Mouse (Mus musculus) pancreas, adult 10 weeks (tissue): ENCODE results near the gene Pygo1. TPM values are rescaled to one million over a fixed set of nuclear protein-coding genes. Genes with fewer than 3 reads are reported as not detected.

ENCODE experiments used
- polyA plus RNA-seq: library from polyadenylated mRNA; stranded (reverse); fragments of 350-450 nt; fragmentation: Illumina TruSeq; extraction: RNeasy Lipid Tissue Mini Kit (QIAGEN cat#74804); gene quantifications from one replicate; pipeline ENCODE4 v1.2.3, GENCODE M21; 2015; ENCODE audit warnings: low read depth, low replicate concordance; ENCODE audit not compliant: insufficient read depth

The Pygo1 gene
- polyA plus RNA-seq = 0.59 TPM

DNA sequence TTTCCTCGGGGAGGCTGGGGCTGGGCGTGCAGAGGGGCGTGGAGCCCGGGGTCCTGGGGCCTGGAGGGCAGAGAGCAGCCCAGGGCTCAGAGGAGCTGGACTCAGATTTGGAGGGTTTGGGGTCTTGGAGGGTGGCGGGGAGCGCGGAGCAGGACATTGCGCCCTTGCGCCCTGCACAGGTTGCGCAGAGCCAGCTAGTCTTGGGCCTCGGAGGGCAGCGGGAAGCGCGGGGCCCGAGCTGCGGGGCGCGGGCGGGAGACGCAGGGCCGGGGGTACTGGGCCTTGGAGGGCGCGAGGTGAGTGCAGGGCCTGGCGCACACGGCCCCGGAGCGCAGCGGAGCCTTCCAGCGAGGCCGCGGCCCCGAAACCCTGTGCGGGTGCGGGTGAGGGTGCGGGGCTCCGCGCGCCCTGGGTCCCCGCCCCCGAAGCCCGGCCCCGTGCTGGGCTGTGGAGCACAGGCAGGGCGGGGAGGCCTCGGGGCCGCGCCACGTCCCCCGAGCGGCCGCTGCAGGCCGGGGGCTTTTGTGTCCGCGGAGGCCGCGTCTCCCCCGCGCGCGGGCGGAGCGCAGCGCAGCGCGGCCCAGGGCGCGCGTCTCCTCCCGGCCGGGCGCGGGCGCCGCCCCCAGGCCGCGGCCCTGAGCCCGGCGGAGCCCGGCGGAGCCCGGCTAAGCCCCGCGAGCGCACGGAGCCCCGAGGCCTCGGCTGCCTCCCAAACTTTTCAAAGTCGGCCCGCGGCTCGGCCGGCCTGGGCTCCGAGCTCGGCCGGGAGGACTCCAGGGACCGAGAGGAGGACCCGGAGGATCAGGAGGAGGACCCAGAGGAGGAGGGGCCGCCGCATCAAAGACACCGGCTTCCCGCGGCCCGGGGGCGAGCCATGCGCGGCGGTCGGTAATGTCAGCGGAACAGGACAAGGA is at the start of gene Pygo1:
TSS of gene Pygo1 (plus strand) at position 625 of the 914 bp plus-strand sequence.

GRCm38 (mm10) chr9:72958521-72959450 is 33.3 kb downstream of the Pygo1 start, which contains the start of the genes Dyx1c1 and Gm44503:
Gene Dyx1c1 (plus strand): TSS chr9:72958785.
Gene Gm44503 (plus strand): TSS chr9:72958852.

DNA sequence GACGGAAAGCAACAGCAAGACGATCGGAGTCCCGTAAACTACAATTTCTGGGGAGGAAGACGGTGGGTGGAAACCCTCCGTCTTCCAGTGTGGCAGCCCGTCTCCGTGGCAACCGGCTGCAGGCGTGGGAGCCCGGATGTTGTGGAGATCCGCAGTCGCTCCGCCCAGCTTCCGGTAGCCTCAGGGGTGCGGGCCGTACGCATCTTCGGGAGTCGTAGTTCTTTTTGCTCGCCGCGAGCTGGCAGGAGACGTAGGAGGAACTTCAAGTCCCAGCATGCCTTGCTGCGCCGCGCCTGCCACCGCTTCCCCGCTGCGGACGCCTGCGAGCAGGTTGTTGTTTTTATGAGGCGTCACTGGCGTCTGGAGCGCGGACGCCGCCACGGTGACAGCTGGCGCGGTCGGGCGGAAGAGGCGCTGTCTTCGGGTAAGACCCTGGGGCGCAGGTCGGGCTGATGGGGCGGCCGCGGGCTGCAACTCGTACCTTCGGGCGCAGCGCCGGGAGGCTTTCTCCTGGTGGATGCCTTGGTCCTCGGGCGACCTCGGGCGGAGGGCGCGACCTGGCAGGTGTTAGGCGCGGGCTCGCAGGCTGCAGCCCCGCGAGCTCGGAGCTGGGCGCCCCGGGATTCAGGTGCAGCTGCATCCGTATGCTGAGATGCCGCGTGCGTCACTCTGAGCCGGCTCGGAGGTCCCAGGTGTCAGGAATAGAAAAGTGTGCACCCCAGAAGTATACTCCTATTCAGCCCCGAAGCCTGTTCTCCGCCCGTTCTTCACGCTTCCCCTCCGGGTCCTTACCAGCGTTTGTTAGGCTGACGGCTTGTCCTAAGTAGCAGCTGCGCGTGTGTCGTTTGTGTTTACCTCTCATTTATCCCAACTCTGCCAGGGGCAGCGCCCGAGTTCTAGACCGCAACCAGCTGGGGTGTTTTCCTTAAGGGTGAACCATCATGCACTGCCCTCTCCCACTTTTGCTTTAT is 60.1 kb downstream of the Pygo1 start, which contains the start of the genes Ccpg1os and Ccpg1:
TSS of gene Ccpg1os (minus strand) at position 133 of the 971 bp plus-strand sequence.
TSS of gene Ccpg1 (plus strand) at position 180 of the 971 bp plus-strand sequence.

Other genes with a start within 250 kb of the Pygo1 start
- gene Prtg, start 118.8 kb upstream of the Pygo1 start, polyA plus RNA-seq = 0.11 TPM
- not detected for gene Dyx1c1, start 33.1 kb downstream of the Pygo1 start, polyA plus RNA-seq
- gene Gm44503, start 33.2 kb downstream of the Pygo1 start, polyA plus RNA-seq = not detected
- 2.7 TPM for gene Ccpg1os, start 59.7 kb downstream of the Pygo1 start, polyA plus RNA-seq
- 47.7 TPM for gene Ccpg1, start 59.8 kb downstream of the Pygo1 start, polyA plus RNA-seq
- 2.5 TPM for gene Pigb, start 114.7 kb downstream of the Pygo1 start, polyA plus RNA-seq
- gene Rab27a, start 119.2 kb downstream of the Pygo1 start, polyA plus RNA-seq = 9.7 TPM
- 0.50 TPM for gene Khdc3, start 176.2 kb downstream of the Pygo1 start, polyA plus RNA-seq
- gene Gm20509, start 176.8 kb downstream of the Pygo1 start, polyA plus RNA-seq = not detected
- gene Rsl24d1, start 187.8 kb downstream of the Pygo1 start, polyA plus RNA-seq = 9.4 TPM